Mouse (Mus musculus) CH12.LX (cell line): Measurements from ENCODE around the gene Magi2. TPM values are rescaled to one million over a fixed set of nuclear protein-coding genes. Genes with fewer than 3 reads are reported as not detected.

ENCODE experiments used
- DNase-seq: peaks from one replicate; pipeline ENCODE4 v3.0.0-alpha.2; 2013; ENCODE audit errors: extremely low read depth
- H3K27ac ChIP-seq: 2 replicates; pipeline ENCODE4 v1.5.1; 2012; ENCODE audit warnings: low read depth, mild to moderate bottlenecking, control low read depth, moderate library complexity; ENCODE audit not compliant: insufficient read depth
- H3K27me3 ChIP-seq: replicated peaks from 2 replicates; pipeline ENCODE3; 2012; ENCODE audit warnings: inconsistent platforms
- H3K36me3 ChIP-seq, 2 experiments: replicated peaks in 1 of 2; 2 replicates each; pipeline versions ENCODE3 to v1.6.1; 2012; ENCODE audit warnings: inconsistent platforms in 1 of 2, low read length in 1 of 2, mild to moderate bottlenecking in 1 of 2, mixed read lengths in 1 of 2, moderate library complexity in 1 of 2; ENCODE audit not compliant: control insufficient read depth in 1 of 2, insufficient read depth in 1 of 2
- H3K4me1 ChIP-seq, 2 experiments: 2 replicates each; pipeline ENCODE4 v1.6.1; 2012; ENCODE audit warnings: inconsistent platforms in 1 of 2, moderate library complexity in 1 of 2; ENCODE audit not compliant: insufficient read depth in 2 of 2, control insufficient read depth in 1 of 2
- H3K4me2 ChIP-seq: 2 replicates; pipeline ENCODE4 v1.6.1; 2012; ENCODE audit warnings: low read depth, mild to moderate bottlenecking, control low read depth; ENCODE audit not compliant: poor library complexity, insufficient read depth, severe bottlenecking
- H3K4me3 ChIP-seq, 3 experiments: fragments of 150-350 bp in 1 of 3; sonication (generic) in 1 of 3; replicated peaks in 1 of 3; 2 replicates each; pipeline versions ENCODE3 to v1.5.1; 2011 to 2012; ENCODE audit warnings: low read depth in 2 of 3, low read length in 2 of 3, mild to moderate bottlenecking in 2 of 3, moderate library complexity in 2 of 3, control low read depth in 1 of 3, improper control_type of control experiment in 1 of 3, inconsistent platforms in 1 of 3, mixed read lengths in 1 of 3; ENCODE audit not compliant: poor library complexity in 1 of 3
- H3K79me2 ChIP-seq: replicated peaks from 2 replicates; pipeline ENCODE4 v1.6.1; 2012; ENCODE audit warnings: mild to moderate bottlenecking, moderate library complexity; ENCODE audit not compliant: control insufficient read depth, poor library complexity, insufficient read depth, severe bottlenecking; ENCODE audit errors: extremely low read depth
- H3K9ac ChIP-seq: 2 replicates; pipeline ENCODE4 v1.6.1; 2012; ENCODE audit warnings: low read depth, mild to moderate bottlenecking, control low read depth, moderate library complexity; ENCODE audit not compliant: insufficient read depth
- H3K9me3 ChIP-seq: replicated peaks from 2 replicates; pipeline ENCODE3; 2012; ENCODE audit warnings: low read length, inconsistent platforms, mixed read lengths
- CHD1 ChIP-seq: IDR thresholded peaks from 2 replicates; pipeline ENCODE4 v1.6.1; 2012; ENCODE audit warnings: low read depth, low read length, improper control_type of control experiment, inconsistent platforms
- CHD2 ChIP-seq: IDR thresholded peaks from 2 replicates; pipeline ENCODE4 v1.6.1; 2011; ENCODE audit warnings: low read length, improper control_type of control experiment
- CTCF ChIP-seq, 2 experiments: IDR thresholded peaks in 1 of 2; conservative IDR thresholded peaks in 1 of 2; 2 replicates each; pipeline ENCODE4 v1.5.1; 2011 to 2012; ENCODE audit warnings: low read depth in 2 of 2, low read length in 2 of 2, improper control_type of control experiment in 1 of 2, inconsistent platforms in 1 of 2, mild to moderate bottlenecking in 1 of 2, moderate library complexity in 1 of 2
- E2F4 ChIP-seq: IDR thresholded peaks from 2 replicates; pipeline ENCODE4 v1.6.1; 2011; ENCODE audit warnings: low read depth, low read length, improper control_type of control experiment; ENCODE audit not compliant: insufficient replicate concordance
- ELF1 ChIP-seq: IDR thresholded peaks from 2 replicates; pipeline ENCODE4 v1.6.1; 2014; ENCODE audit warnings: low read depth, mild to moderate bottlenecking, inconsistent platforms, low read length, improper control_type of control experiment
- JUN ChIP-seq: IDR thresholded peaks from 2 replicates; pipeline ENCODE4 v1.6.1; 2011; ENCODE audit warnings: low read depth, mild to moderate bottlenecking, low read length, improper control_type of control experiment, moderate library complexity; ENCODE audit not compliant: insufficient read depth
- JUND ChIP-seq: conservative IDR thresholded peaks from 2 replicates; pipeline ENCODE4 v1.6.1; 2011; ENCODE audit warnings: low read depth, low read length, improper control_type of control experiment
- MAFK ChIP-seq: IDR thresholded peaks from 2 replicates; pipeline ENCODE4 v1.6.1; 2011; ENCODE audit warnings: low read length, improper control_type of control experiment; ENCODE audit not compliant: insufficient replicate concordance
- MAZ ChIP-seq: IDR thresholded peaks from 2 replicates; pipeline ENCODE4 v1.6.1; 2012; ENCODE audit warnings: low read depth, mild to moderate bottlenecking, inconsistent platforms, low read length, improper control_type of control experiment, moderate library complexity
- MEF2A ChIP-seq: IDR thresholded peaks from 2 replicates; pipeline ENCODE4 v1.6.1; 2014; ENCODE audit warnings: low read depth, mild to moderate bottlenecking, inconsistent platforms, low read length, improper control_type of control experiment, borderline replicate concordance
- MYC ChIP-seq: IDR thresholded peaks from 2 replicates; pipeline ENCODE4 v1.6.1; 2011; ENCODE audit warnings: low read depth, mild to moderate bottlenecking, improper control_type of control experiment, low read length
- NRF1 ChIP-seq: IDR thresholded peaks from 2 replicates; pipeline ENCODE4 v1.6.1; 2014; ENCODE audit warnings: low read depth, mild to moderate bottlenecking, inconsistent platforms, low read length, improper control_type of control experiment, moderate library complexity
- POLR2A ChIP-seq: IDR thresholded peaks from 2 replicates; pipeline ENCODE4 v1.6.1; 2011; ENCODE audit warnings: low read depth, mild to moderate bottlenecking, improper control_type of control experiment, low read length
- POLR2AphosphoS2 ChIP-seq: IDR thresholded peaks from 2 replicates; pipeline ENCODE4 v1.6.1; 2011; ENCODE audit warnings: low read depth, low read length, improper control_type of control experiment
- RAD21 ChIP-seq: IDR thresholded peaks from 2 replicates; pipeline ENCODE4 v1.6.1; 2011; ENCODE audit warnings: low read depth, mild to moderate bottlenecking, low read length, improper control_type of control experiment, moderate library complexity
- RCOR1 ChIP-seq: conservative IDR thresholded peaks from 2 replicates; pipeline ENCODE4 v1.6.1; 2012; ENCODE audit warnings: low read depth, mild to moderate bottlenecking, inconsistent platforms, low read length, improper control_type of control experiment
- SIN3A ChIP-seq: IDR thresholded peaks from 2 replicates; pipeline ENCODE4 v1.6.1; 2012; ENCODE audit warnings: low read length, improper control_type of control experiment, inconsistent platforms
- SMC3 ChIP-seq: IDR thresholded peaks from 2 replicates; pipeline ENCODE4 v1.6.1; 2011; ENCODE audit warnings: low read depth, low read length, improper control_type of control experiment
- TBP ChIP-seq: conservative IDR thresholded peaks from 2 replicates; pipeline ENCODE4 v1.6.1; 2011; ENCODE audit warnings: low read depth, low read length, improper control_type of control experiment
- UBTF ChIP-seq: IDR thresholded peaks from 2 replicates; pipeline ENCODE4 v1.6.1; 2012; ENCODE audit warnings: low read depth, mild to moderate bottlenecking, inconsistent platforms, low read length, improper control_type of control experiment, moderate library complexity
- USF2 ChIP-seq: conservative IDR thresholded peaks from 2 replicates; pipeline ENCODE4 v1.6.1; 2011; ENCODE audit warnings: low read depth, low read length, improper control_type of control experiment
- ZNF384 ChIP-seq: IDR thresholded peaks from 2 replicates; pipeline ENCODE4 v1.6.1; 2012; ENCODE audit warnings: low read depth, low read length, improper control_type of control experiment, inconsistent platforms
- dilution Hi-C: fragments of 300-500 bp; cut with MboI; formaldehyde crosslinking; loops from 2 replicates; pipeline ENCODE4 v1.14.3; 2020; ENCODE audit warnings: low sequenced_read_pairs; ENCODE audit not compliant: extremely low pct_unique_long_range_greater_than_20kb, extremely low pct_ligation_motif_present
- in situ Hi-C: fragments of 300-500 bp; cut with MboI; formaldehyde crosslinking; loops from 3 replicates; pipeline ENCODE4 v1.14.3; 2019; ENCODE audit warnings: low sequenced_read_pairs, low pct_ligation_motif_present, low pct_unique_long_range_greater_than_20kb, mixed read lengths
- polyA plus RNA-seq: library from polyadenylated mRNA; unstranded; fragments of >175 nt; gene quantifications from 2 replicates; pipeline ENCODE4 v1.2.1, GENCODE M21; 2012; ENCODE audit warnings: low read depth; ENCODE audit not compliant: insufficient read length
- total RNA-seq, 2 experiments: library from RNA; depleted of rRNA; stranded (reverse); fragments of 300-350 nt in 1 of 2; fragments of >200 nt in 1 of 2; gene quantifications; 2 replicates each; pipeline ENCODE4 v1.2.3; 2012 to 2014

Magi2 gene
- total and polyA plus RNA-seq, 3 experiments: 0.37 to 0.63 (median 0.42) TPM

- no peak for TF ChIP-seq UBTF
- TF ChIP-seq, all 38 proteins: peak for 0
- DNase-seq: no peak
- Histone ChIP-seq H3K36me3 (no peaks in the 10 kb centered on the region), H3K4me1 (no peaks in the 10 kb centered on the region), H3K27ac (no peak overlapping the region), H3K9ac (no peak overlapping the region), H3K9me3 (no peaks in the 10 kb centered on the region), H3K27me3 (no peaks in the 10 kb centered on the region), H3K4me2 (no peak overlapping the region), H3K79me2 (no peaks in the 10 kb centered on the region), H3K4me3 (no peak overlapping the region)
- dilution Hi-C loops (no loop called here), in situ Hi-C loops (no loop called here)
Observed at GRCm38 (mm10) chr5:20231908-20232307, 1005.1 kb downstream of the Magi2 start.

- no peak for DNase-seq
- Histone ChIP-seq H3K4me1 (no peaks in the 10 kb centered on the region), H3K27me3 (no peaks in the 10 kb centered on the region), H3K79me2 (no peaks in the 10 kb centered on the region), H3K9ac (no peak overlapping the region), H3K4me3 (no peak overlapping the region), H3K4me2 (no peak overlapping the region), H3K36me3 (no peaks in the 10 kb centered on the region), H3K9me3 (no peaks in the 10 kb centered on the region), H3K27ac (no peak overlapping the region)
- TF ChIP-seq MYC (no peak), SMC3 (no peak)
- in situ Hi-C loops: no loop called here
- dilution Hi-C loops: no loop called here
Observed at GRCm38 (mm10) chr5:20241523-20241922, 1014.7 kb downstream of the Magi2 start.

GRCm38 (mm10) chr5:20242496-20242895 lies 1015.7 kb downstream of the Magi2 start:
- no peak overlapping the region for H3K4me2 ChIP-seq
- no peaks in the 10 kb centered on the region for H3K4me1 ChIP-seq
- dilution Hi-C loops (no loop called here), in situ Hi-C loops (no loop called here)
- TF ChIP-seq ZNF384: no peak
- no peak for TF ChIP-seq NRF1
- TF ChIP-seq CHD2: no peak
- no peak for TF ChIP-seq ELF1
- no peak for TF ChIP-seq UBTF
- no peak for TF ChIP-seq USF2
- DNase-seq: no peak
- no peak overlapping the region for H3K4me3 ChIP-seq
- H3K27me3 ChIP-seq: no peaks in the 10 kb centered on the region
- H3K27ac ChIP-seq: no peak overlapping the region
- no peaks in the 10 kb centered on the region for H3K9me3 ChIP-seq
- no peaks in the 10 kb centered on the region for H3K36me3 ChIP-seq
- no peaks in the 10 kb centered on the region for H3K79me2 ChIP-seq
- H3K9ac ChIP-seq: no peak overlapping the region

- H3K4me2 ChIP-seq: no peak overlapping the region
- H3K27me3 ChIP-seq: no peaks in the 10 kb centered on the region
- dilution Hi-C loops: no loop called here
- no peaks in the 10 kb centered on the region for H3K79me2 ChIP-seq
- H3K36me3 ChIP-seq: no peaks in the 10 kb centered on the region
- no peak for TF ChIP-seq JUN
- TF ChIP-seq CTCF (conservative IDR thresholded peaks at IDR 0.05 in 1 of 2, IDR thresholded peaks at IDR 0.05 in 1 of 2; ENCODE audit: low read depth in 2 of 2, low read length in 2 of 2): no peak
- TF ChIP-seq POLR2A: no peak
- no peak for TF ChIP-seq RCOR1
- no peak for TF ChIP-seq CHD2
- TF ChIP-seq JUND: no peak
- TF ChIP-seq CHD1: no peak
- TF ChIP-seq MAFK: no peak
- no peak for TF ChIP-seq MEF2A
- TF ChIP-seq MAZ: no peak
- no peak for TF ChIP-seq RAD21
- no peak for TF ChIP-seq E2F4
- no peak for TF ChIP-seq UBTF
- TF ChIP-seq POLR2AphosphoS2: no peak
- TF ChIP-seq TBP: no peak
- no peak for TF ChIP-seq SIN3A
- TF ChIP-seq, all 38 proteins: peak for 0
- H3K4me1 ChIP-seq: no peaks in the 10 kb centered on the region
- no peak for DNase-seq
- no peaks in the 10 kb centered on the region for H3K9me3 ChIP-seq
- H3K4me3 ChIP-seq: no peak overlapping the region
- H3K9ac ChIP-seq: no peak overlapping the region
- in situ Hi-C loops: no loop called here
- no peak overlapping the region for H3K27ac ChIP-seq
Observed at GRCm38 (mm10) chr5:20249382-20249781, 1022.5 kb downstream of the Magi2 start.
